Mouse (Mus musculus) lung, embryonic 14.5 days (tissue): ENCODE measurements at regions not wholly inside any gene's neighbourhood (a gene's known extent, or its start where the extent isn't known, plus 50 kb on each side); places are given as distances from the start of the nearest gene placed in this dataset.

Experiments
- ATAC-seq: fragments of 200-750 bp; cut with Nextera tagmentation; 2 replicates; pipeline ENCODE4 v1.8.0; 2017; ENCODE audit warnings: mild to moderate bottlenecking, moderate TSS enrichment, moderate library complexity; ENCODE audit not compliant: insufficient read depth
- DNase-seq: peaks from one replicate; pipeline ENCODE4 v3.0.0-alpha.2; 2015
- H3K27ac ChIP-seq: fragments of 300-500 bp; sonication (generic); 2 replicates; pipeline ENCODE4 v1.5.1; 2014; ENCODE audit warnings: low read depth, mild to moderate bottlenecking, moderate library complexity
- H3K27me3 ChIP-seq: fragments of 300-500 bp; sonication (generic); 2 replicates; pipeline ENCODE4 v1.6.1; 2014; ENCODE audit warnings: low read length, control low read depth; ENCODE audit not compliant: insufficient read depth
- H3K36me3 ChIP-seq: fragments of 300-500 bp; sonication (generic); 2 replicates; pipeline ENCODE4 v1.6.1; 2014; ENCODE audit warnings: control low read depth; ENCODE audit not compliant: insufficient read depth
- H3K4me1 ChIP-seq: fragments of 300-500 bp; sonication (generic); 2 replicates; pipeline ENCODE4 v1.6.1; 2014; ENCODE audit warnings: antibody characterized with exemption, control low read depth; ENCODE audit not compliant: insufficient read depth
- H3K4me2 ChIP-seq: fragments of 300-500 bp; sonication (generic); 2 replicates; pipeline ENCODE4 v1.6.1; 2014; ENCODE audit warnings: mild to moderate bottlenecking
- H3K4me3 ChIP-seq: fragments of 300-500 bp; sonication (generic); 2 replicates; pipeline ENCODE4 v1.5.1; 2014; ENCODE audit warnings: low read depth, low read length
- H3K9ac ChIP-seq: fragments of 300-500 bp; sonication (generic); 2 replicates; pipeline ENCODE4 v1.6.1; 2014
- H3K9me3 ChIP-seq: fragments of 300-500 bp; sonication (generic); 2 replicates; pipeline ENCODE4 v1.6.1; 2016; ENCODE audit warnings: low read depth, low read length, control low read depth
- CTCF ChIP-seq: IDR thresholded peaks from 2 replicates; pipeline ENCODE4 v1.5.1; 2016; ENCODE audit warnings: antibody characterized with exemption, low read depth
- whole genome bisulfite sequencing: fragments of 180-500 bp; shearing (Covaris S2); extraction: QIAGEN DNeasy Blood & Tissue Kit; methylation state at CpG from one replicate; pipeline ENCODE4 v1.1.7; 2014; 5-methylcytosine and 5-hydroxymethylcytosine counted together

DNA sequence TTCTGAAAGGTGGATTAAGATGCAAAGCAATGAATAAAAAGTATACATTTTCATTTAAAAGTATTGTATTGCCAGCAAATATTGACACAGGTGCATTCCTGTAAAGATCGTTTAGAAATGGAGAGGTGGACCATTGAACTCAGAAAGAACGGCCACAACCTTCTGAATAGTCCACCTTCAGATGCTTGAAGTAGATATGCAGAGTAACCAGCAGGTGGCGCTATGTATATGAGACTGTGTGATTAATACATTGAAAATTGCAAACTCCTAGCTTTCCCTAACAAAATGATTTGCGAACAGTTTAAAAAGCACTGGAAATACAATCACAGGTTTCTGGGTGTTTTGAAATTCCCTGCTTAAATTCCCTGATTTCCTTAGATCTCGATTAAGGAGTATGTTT lies 112.2 kb downstream of the 4933402N22Rik start:
- 8% methylated on average over 5 of the region's 5 CpGs for WGBS
- Histone ChIP-seq H3K4me1 (no peaks in the 10 kb centered on the region), H3K9ac (no peak overlapping the region), H3K9me3 (no peaks in the 10 kb centered on the region), H3K27me3 (no peaks in the 10 kb centered on the region), H3K36me3 (no peaks in the 10 kb centered on the region), H3K4me3 (no peak overlapping the region), H3K4me2 (no peak overlapping the region), H3K27ac (no peak overlapping the region)
- peak; percentile 79; the same call in 1 of the 2 replicates for ATAC-seq
- peak; percentile 90 for DNase-seq
- peak; percentile 83 for TF ChIP-seq CTCF

DNA sequence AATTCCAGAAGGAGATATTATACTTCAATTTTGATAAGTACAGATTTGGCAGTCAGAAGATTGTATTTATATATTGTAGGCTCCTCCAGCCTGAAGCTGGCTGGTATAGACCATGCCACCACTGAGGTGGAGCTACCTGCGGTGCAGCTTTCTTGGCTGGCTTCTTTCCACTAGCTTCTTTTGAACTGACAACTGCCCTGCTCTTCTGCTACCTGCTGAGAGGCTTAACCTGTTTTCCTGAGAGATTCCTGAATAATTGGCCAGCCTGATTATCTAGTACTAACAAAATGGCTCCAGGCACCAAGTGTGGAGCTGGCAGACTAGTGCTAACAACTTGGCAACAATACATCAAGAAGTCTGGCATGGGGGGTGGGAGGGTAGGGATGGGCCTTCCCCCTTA lies 132.0 kb downstream of the 4933402N22Rik start:
- H3K27ac ChIP-seq, result no peak overlapping the region
- no peak for ATAC-seq
- H3K27me3 ChIP-seq, result no peaks in the 10 kb centered on the region
- peaks cover 4% of the 10 kb centered on the region; the same call in 1 of the 2 replicates for H3K9me3 ChIP-seq
- H3K4me1 ChIP-seq, result no peaks in the 10 kb centered on the region
- DNase-seq, result no peak
- no peak overlapping the region for H3K9ac ChIP-seq
- no peak for TF ChIP-seq CTCF
- H3K4me2 ChIP-seq, result no peak overlapping the region
- WGBS, result 76% methylated on average over 1 of the region's 1 CpGs
- H3K4me3 ChIP-seq, result no peak overlapping the region
- no peaks in the 10 kb centered on the region for H3K36me3 ChIP-seq

DNA sequence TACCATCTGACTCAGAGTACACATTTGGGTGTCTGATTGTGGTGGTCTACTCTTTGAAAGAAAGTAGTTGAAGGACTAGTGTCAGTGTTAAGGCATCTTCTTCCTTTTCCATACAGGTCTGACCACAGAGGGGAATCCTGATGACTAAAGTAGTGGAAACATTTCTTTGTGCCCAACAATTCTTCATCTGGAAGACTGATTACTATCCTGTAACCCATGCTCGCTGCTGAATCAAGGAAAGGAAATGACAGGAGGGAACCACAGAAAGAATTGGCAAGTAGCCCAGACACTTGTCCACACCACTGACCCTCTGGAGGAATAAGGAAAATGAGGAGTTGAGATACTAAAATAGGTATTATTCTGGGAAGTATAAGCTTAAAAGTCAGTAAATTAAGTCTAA lies 162.3 kb downstream of the 4933402N22Rik start:
- Histone ChIP-seq H3K4me2 (no peak overlapping the region), H3K9me3 (no peaks in the 10 kb centered on the region), H3K27ac (no peak overlapping the region), H3K4me3 (no peak overlapping the region), H3K27me3 (no peaks in the 10 kb centered on the region), H3K9ac (no peak overlapping the region), H3K4me1 (no peaks in the 10 kb centered on the region), H3K36me3 (no peaks in the 10 kb centered on the region)
- ATAC-seq (no peak), DNase-seq (peak; percentile 57)
- 20% methylated on average over 1 of the region's 1 CpGs for WGBS
- no peak for TF ChIP-seq CTCF

DNA sequence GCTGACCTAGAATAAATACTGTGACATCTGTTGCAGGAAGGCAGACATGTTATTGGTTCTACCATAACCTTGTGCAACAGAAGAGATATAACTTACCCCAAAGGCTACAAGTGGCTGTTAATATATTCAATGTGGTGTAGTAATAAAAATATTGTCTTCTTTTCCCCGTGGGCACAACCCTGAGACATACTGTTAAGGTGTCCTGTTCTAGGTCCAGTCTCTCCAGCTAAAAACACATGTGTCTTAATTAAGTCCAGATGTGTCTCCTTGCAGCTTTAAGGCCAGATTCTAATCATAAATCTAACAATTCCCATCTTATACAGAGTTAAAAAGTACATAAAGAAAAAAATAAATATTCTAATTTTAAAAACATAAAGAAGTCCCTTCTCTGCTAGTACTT lies 175.8 kb downstream of the 4933402N22Rik start:
- Histone ChIP-seq H3K4me2 (no peak overlapping the region), H3K4me3 (no peak overlapping the region), H3K9me3 (no peaks in the 10 kb centered on the region), H3K36me3 (no peaks in the 10 kb centered on the region), H3K9ac (no peak overlapping the region), H3K27me3 (no peaks in the 10 kb centered on the region), H3K4me1 (no peaks in the 10 kb centered on the region), H3K27ac (no peak overlapping the region)
- ATAC-seq (no peak), DNase-seq (no peak)
- 63% methylated on average over 1 of the region's 1 CpGs for WGBS
- TF ChIP-seq CTCF, result no peak

DNA sequence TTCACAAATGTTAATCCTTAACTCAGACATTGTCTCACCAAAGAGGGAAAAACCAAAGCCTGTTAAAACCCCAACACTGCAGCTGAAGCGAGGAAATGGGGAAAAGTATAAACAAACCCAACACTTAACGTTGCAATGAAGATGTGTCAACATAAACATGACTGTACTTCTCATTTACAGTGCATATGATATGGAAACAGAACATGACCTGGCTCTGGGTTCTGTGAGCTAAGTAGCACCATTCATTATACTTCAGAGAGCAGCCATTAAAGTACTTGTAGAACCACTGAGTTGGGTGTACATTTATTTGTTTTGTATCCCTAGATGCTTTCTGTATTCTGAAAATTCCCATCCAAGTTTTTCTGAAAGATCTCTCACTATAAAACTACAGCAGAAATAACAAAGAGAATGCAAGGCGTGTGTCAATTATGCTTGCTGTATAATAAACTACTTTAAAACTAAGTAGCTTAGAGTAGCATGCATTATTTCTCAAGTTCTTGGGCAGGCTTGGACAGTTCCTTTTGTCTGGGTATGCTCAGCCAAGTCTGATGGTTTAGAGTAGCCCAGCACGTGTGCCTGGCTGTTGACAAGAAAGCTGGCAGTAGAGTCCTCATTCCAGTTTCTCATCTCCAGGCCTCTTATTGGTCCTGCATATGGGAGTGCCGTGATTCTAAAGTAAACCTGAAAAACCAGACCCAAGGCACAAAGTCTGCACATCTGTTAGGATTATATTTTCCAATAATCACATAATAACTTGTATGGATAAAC lies 198.9 kb downstream of the 4933402N22Rik start:
- no peak overlapping the region for H3K9ac ChIP-seq
- no peak overlapping the region for H3K4me2 ChIP-seq
- H3K27me3 ChIP-seq, result no peaks in the 10 kb centered on the region
- TF ChIP-seq CTCF, result no peak
- no peak for ATAC-seq
- peak; percentile 4 for DNase-seq
- no peak overlapping the region for H3K27ac ChIP-seq
- 43% methylated on average over 5 of the region's 5 CpGs for WGBS
- no peak overlapping the region for H3K4me3 ChIP-seq
- no peaks in the 10 kb centered on the region for H3K4me1 ChIP-seq
- H3K36me3 ChIP-seq, result no peaks in the 10 kb centered on the region
- H3K9me3 ChIP-seq, result no peaks in the 10 kb centered on the region

DNA sequence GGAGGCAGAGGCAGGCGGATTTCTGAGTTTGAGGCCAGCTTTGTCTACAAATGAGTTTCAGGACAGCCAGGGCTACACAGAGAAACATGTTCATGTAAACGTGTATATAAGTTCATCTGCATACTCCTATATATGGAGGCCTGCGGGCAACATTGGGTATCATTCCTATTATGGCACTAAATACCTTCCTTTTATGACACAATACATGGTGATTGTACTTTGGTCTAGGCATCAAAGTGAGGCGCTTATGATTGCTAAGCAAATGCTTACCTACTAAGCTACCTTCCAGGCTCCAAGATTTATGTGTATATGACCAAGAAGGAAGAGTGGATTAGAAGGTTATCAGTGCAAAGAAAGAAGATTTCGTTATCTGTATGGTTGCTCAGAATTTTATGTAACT lies 207.1 kb downstream of the 4933402N22Rik start:
- no peak for ATAC-seq
- 90% methylated on average over 5 of the region's 5 CpGs for WGBS
- no peak overlapping the region for H3K9ac ChIP-seq

DNA sequence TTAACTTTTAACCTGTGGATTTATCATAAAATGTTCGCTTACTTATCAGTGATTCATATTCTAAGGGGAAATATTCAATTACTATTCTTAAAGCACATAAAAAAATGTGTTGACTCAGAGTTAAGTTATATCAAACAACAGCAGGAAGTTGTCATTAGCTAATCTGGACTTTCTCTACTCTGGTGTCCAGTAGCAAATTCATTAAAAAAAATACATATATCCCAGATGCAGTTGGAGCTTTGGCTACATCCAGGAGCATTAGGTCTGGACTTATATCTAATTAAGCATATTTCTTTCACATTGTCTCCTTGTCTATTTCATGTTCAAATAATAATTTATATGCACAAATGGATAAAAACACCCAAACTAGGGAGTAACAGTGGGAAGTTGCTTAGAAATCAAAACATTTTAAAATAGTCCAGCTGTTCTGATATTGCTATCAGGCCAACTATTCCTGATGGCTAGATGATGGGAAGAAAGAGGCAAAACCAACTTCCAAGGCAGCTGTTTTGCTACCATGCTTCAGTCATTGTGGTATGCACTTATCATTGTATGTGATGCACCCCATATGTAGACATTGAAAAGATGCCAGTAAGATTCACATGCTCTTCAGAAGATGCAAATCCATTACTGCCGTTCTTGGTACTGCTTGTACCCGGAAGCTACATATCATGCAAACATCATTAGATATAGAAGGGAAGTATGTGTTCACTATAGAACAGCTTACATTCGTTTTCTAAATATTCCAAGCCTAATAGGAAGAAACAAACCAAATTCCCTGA lies 209.8 kb downstream of the 4933402N22Rik start:
- Histone ChIP-seq H3K27ac (no peak overlapping the region), H3K27me3 (no peaks in the 10 kb centered on the region), H3K36me3 (no peaks in the 10 kb centered on the region), H3K4me1 (no peaks in the 10 kb centered on the region), H3K9ac (no peak overlapping the region), H3K4me2 (no peak overlapping the region), H3K9me3 (no peaks in the 10 kb centered on the region), H3K4me3 (no peak overlapping the region)
- TF ChIP-seq CTCF, result no peak
- DNase-seq (peak; percentile 73), ATAC-seq (peak; percentile 82)
- 57% methylated on average over 4 of the region's 4 CpGs for WGBS

More for the DNA sequence above, 207.1 kb downstream of the 4933402N22Rik start:
- H3K4me2 ChIP-seq, result no peak overlapping the region
- no peak overlapping the region for H3K4me3 ChIP-seq
- no peaks in the 10 kb centered on the region for H3K27me3 ChIP-seq
- H3K27ac ChIP-seq, result no peak overlapping the region
- no peak for DNase-seq
- no peaks in the 10 kb centered on the region for H3K9me3 ChIP-seq
- H3K36me3 ChIP-seq, result no peaks in the 10 kb centered on the region
- no peaks in the 10 kb centered on the region for H3K4me1 ChIP-seq
- no peak for TF ChIP-seq CTCF
